Mouse (Mus musculus) bone marrow, adult 2 months (tissue): ENCODE measurements around the gene C1qtnf9.

Source experiments
- CTCF ChIP-seq: fragments of 200-500 bp; IDR thresholded peaks from 2 replicates; pipeline ENCODE4 v1.5.1; 2011; ENCODE audit warnings: low read length, control low read depth; ENCODE audit not compliant: control insufficient read depth, insufficient read depth
- POLR2A ChIP-seq: fragments of 200-500 bp; IDR thresholded peaks from 2 replicates; pipeline ENCODE4 v1.6.1; 2011; ENCODE audit warnings: low read depth, mild to moderate bottlenecking, control low read depth, low read length, borderline replicate concordance; ENCODE audit not compliant: control insufficient read depth

DNA sequence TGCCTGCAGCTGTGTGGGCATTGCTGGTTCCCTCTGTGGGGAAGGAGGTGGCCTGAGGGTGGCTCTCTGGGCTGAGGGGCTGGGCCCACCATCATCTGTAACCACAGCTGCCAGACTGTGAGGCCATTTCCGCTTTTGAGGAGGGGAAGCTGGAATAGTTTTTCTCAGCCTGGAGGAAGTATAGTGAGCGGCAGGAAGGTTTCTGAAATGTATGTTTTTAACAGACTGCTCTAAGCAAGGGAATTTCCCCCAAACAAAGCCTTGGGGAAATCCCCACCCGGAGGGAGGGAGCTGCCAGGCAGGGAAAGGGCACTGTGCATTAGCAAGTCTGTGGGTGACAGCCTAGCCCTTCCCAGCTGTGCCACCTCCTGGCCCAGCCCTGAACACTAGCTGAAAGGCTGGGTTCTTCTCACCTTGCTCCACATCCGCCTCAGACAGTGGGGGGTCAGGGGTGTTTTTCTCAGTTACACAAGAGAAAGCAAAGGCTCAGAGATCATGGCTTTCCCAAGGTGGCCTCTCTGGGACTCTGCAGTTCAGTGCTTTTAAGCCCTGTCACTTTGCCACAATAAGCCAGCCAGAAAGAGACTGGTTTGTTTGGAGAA is 31.2 kb upstream of the C1qtnf9 start:
- TF ChIP-seq POLR2A (peak; percentile 25; the same call in 1 of the 2 replicates), CTCF (no peak)
